Mouse (Mus musculus) adrenal gland, adult 10 weeks (tissue): ENCODE results near the gene Xk. TPM values are rescaled to one million over a fixed set of nuclear protein-coding genes. Genes with fewer than 3 reads are reported as not detected.

Source experiments
- polyA plus RNA-seq: library from polyadenylated mRNA; stranded (reverse); fragments of 350-450 nt; fragmentation: Illumina TruSeq; extraction: RNeasy Lipid Tissue Mini Kit (QIAGEN cat#74804); gene quantifications from one replicate; pipeline ENCODE4 v1.2.3, GENCODE M21; 2014; ENCODE audit warnings: low read depth, low replicate concordance

Gene Xk
- polyA plus RNA-seq, result 7.6 TPM

GRCm38 (mm10) chrX:9272460-9273361 lies at the start of gene Xk:
Gene Xk, plus strand, starts transcription at chrX:9272756.

GRCm38 (mm10) chrX:9256766-9257165 lies 15.8 kb upstream of the Xk start, which contains the start of gene Gm14862:
Gene Gm14862, minus strand, starts transcription at chrX:9256899.

GRCm38 (mm10) chrX:9283464-9283863 lies 10.9 kb downstream of the Xk start, which contains the start of gene H2al1m:
Gene H2al1m, plus strand, starts transcription at chrX:9283764.

GRCm38 (mm10) chrX:9350327-9350726 lies 77.8 kb downstream of the Xk start, which contains the start of gene H2al1k:
Gene H2al1k, plus strand, starts transcription at chrX:9350627.

Other genes starting within 250 kb of the Xk start
- not detected for gene Fthl17e, start 239.3 kb upstream of the Xk start, polyA plus RNA-seq
- not detected for gene Fthl17f, start 209.7 kb upstream of the Xk start, polyA plus RNA-seq
- not detected for gene 4930402K13Rik, start 168.2 kb upstream of the Xk start, polyA plus RNA-seq
- 9.7 TPM for gene Lancl3, start 72.9 kb upstream of the Xk start, polyA plus RNA-seq
- not detected for gene Gm14862, start 15.9 kb upstream of the Xk start, polyA plus RNA-seq
- gene H2al1m, start 11.0 kb downstream of the Xk start, polyA plus RNA-seq, result not detected
- gene H2al1k, start 77.9 kb downstream of the Xk start, polyA plus RNA-seq, result not detected
- 26.8 TPM for gene Cybb, start 215.0 kb downstream of the Xk start, polyA plus RNA-seq